8 mouse cellular contexts compared by ENCODE assay signal in genomic region chr15:82206365-82207104, GRCm38 (mm10). TPM values are rescaled to one million over a fixed set of nuclear protein-coding genes. Genes with fewer than 3 reads are reported as not detected.
DNase-seq lines count a peak whose midpoint lies in the region; ATAC-seq lines count a peak whose summit lies in the region.

No protein-coding gene starts in this region.

- H3K27me3 ChIP-seq in midbrain, embryonic 16.5 days (ENCODE audit: control insufficient read depth, insufficient read depth, low read depth, low read length) = peaks cover 35% of the 10 kb centered on the region

- H3K4me2 ChIP-seq in midbrain, embryonic 16.5 days (ENCODE audit: low read length) = no peak overlapping the region

- no peaks in the 10 kb centered on the region for H3K9me3 ChIP-seq in midbrain, embryonic 16.5 days (replicated peaks; ENCODE audit: control insufficient read depth, low read length, poor library complexity, severe bottlenecking)

- H3K36me3 ChIP-seq in midbrain, embryonic 16.5 days (ENCODE audit: control insufficient read depth, insufficient read depth, low read length) = peaks cover 17% of the 10 kb centered on the region

- peaks cover 13% of the 10 kb centered on the region for H3K4me1 ChIP-seq in midbrain, embryonic 16.5 days (ENCODE audit: control insufficient read depth, insufficient read depth, low read length)

- peak; percentile 79 for ATAC-seq in midbrain, embryonic 16.5 days
- ATAC-seq in megakaryocyte, adult 5-6 weeks (ENCODE audit: poor library complexity, severe bottlenecking) = no peak

- DNase-seq in right cerebral cortex, adult 18-20 months = peak; percentile 57
- no peak for DNase-seq in right cerebral cortex, postnatal 36 days (ENCODE audit: low spot score in 2 of 2)
- peak; percentile 96 to 98 for DNase-seq in cerebellum, postnatal 36 days
- peak; percentile 79 to 85 for DNase-seq in heart, adult 9 months (ENCODE audit: low spot score in 2 of 2)
- peak; percentile 69 for DNase-seq in layer of hippocampus, adult 9-11 months
- DNase-seq in spleen, postnatal 10 days (ENCODE audit: low spot score in 2 of 2) = no peak

- H3K9ac ChIP-seq in midbrain, embryonic 16.5 days (ENCODE audit: low read depth, low read length) = 0 out of 2 replicates have a peak overlapping the region, but pooled peaks have one; percentile 1

- 54% methylated on average over 9 of the region's 9 CpGs for WGBS in midbrain, embryonic 16.5 days

- no peak overlapping the region for H3K27ac ChIP-seq in midbrain, embryonic 16.5 days (ENCODE audit: low read length)

- H3K4me3 ChIP-seq in midbrain, embryonic 16.5 days (ENCODE audit: low read depth, low read length) = no peak overlapping the region

RNA-seq across cellular contexts. Expression of gene Shisa8, which starts 6.1 kb away (rescaled TPM):
- polyA plus RNA-seq in midbrain, embryonic 16.5 days (2015; fragmentation: Nextera tagmentation; extraction: Ambion mirVana) = 0.77 and 1.0 TPM in 2 replicates
- 0.14 TPM in 1 of 2 replicates, not detected in the other for total RNA-seq in megakaryocyte, adult 5-6 weeks (2015)
- not detected in 2 replicates for total RNA-seq in megakaryocyte, adult 5-6 weeks (2017)

RNA-seq across cellular contexts. Expression of gene Tnfrsf13c, which starts 17.6 kb away (rescaled TPM):
- polyA plus RNA-seq in midbrain, embryonic 16.5 days (2015; fragmentation: Nextera tagmentation; extraction: Ambion mirVana) = 0.14 TPM in 1 of 2 replicates, not detected in the other
- 1.8 and 2.7 TPM in 2 replicates for total RNA-seq in megakaryocyte, adult 5-6 weeks (2015)
- 1.0 and 1.5 TPM in 2 replicates for total RNA-seq in megakaryocyte, adult 5-6 weeks (2017)

RNA-seq across cellular contexts. Expression of gene Cenpm, which starts 38.0 kb away (rescaled TPM):
- polyA plus RNA-seq in midbrain, embryonic 16.5 days (2015; fragmentation: Nextera tagmentation; extraction: Ambion mirVana) = 12.7 and 13.9 TPM in 2 replicates
- total RNA-seq in megakaryocyte, adult 5-6 weeks (2015) = 20.3 and 32.9 TPM in 2 replicates
- total RNA-seq in megakaryocyte, adult 5-6 weeks (2017) = 10.0 and 19.5 TPM in 2 replicates

RNA-seq across cellular contexts. Expression of gene 1500009C09Rik, which starts 45.7 kb away (rescaled TPM):
- 21.0 and 21.7 TPM in 2 replicates for polyA plus RNA-seq in midbrain, embryonic 16.5 days (2015; fragmentation: Nextera tagmentation; extraction: Ambion mirVana)
- total RNA-seq in megakaryocyte, adult 5-6 weeks (2015) = not detected in 2 replicates
- total RNA-seq in megakaryocyte, adult 5-6 weeks (2017) = not detected in 2 replicates

RNA-seq across cellular contexts. Expression of gene Srebf2, which starts 59.6 kb away (rescaled TPM):
- polyA plus RNA-seq in midbrain, embryonic 16.5 days (2015; fragmentation: Nextera tagmentation; extraction: Ambion mirVana) = 194 and 218 TPM in 2 replicates
- total RNA-seq in megakaryocyte, adult 5-6 weeks (2015) = 39.0 and 40.7 TPM in 2 replicates
- total RNA-seq in megakaryocyte, adult 5-6 weeks (2017) = 39.8 and 40.7 TPM in 2 replicates

Comparison
In these comparisons a context has a peak if more than half of its experiments do, and no peak if none do; other contexts are left out.
1. DNase-seq: peak in right cerebral cortex, adult 18-20 months (single experiment), cerebellum, postnatal 36 days (2 of 2), heart, adult 9 months (2 of 2) and layer of hippocampus, adult 9-11 months (single experiment); none in right cerebral cortex, postnatal 36 days (0 of 2) and spleen, postnatal 10 days (0 of 2).